Mouse (Mus musculus) hematopoietic stem cell, adult 5-6 weeks (primary cell): ENCODE results near the gene Phxr2. TPM values are rescaled to one million over a fixed set of nuclear protein-coding genes. Genes with fewer than 3 reads are reported as not detected.

ENCODE experiments used
- ATAC-seq, 2 experiments: fragments of 125-278 bp in 1 of 2; replicated peaks in 1 of 2; 2 replicates each; pipeline ENCODE4 v1.8.0; 2016 to 2017; ENCODE audit warnings: inconsistent platforms in 2 of 2, mild to moderate bottlenecking in 2 of 2, moderate number of reproducible peaks in 2 of 2, low read depth in 1 of 2, moderate TSS enrichment in 1 of 2; ENCODE audit not compliant: low FRiP score in 2 of 2, poor library complexity in 2 of 2, severe bottlenecking in 2 of 2, insufficient read depth in 1 of 2, low TSS enrichment in 1 of 2
- total RNA-seq: library from RNA; stranded (forward); fragments of 172-1452, 232-1000 nt; gene quantifications from 2 replicates; pipeline ENCODE4 v1.2.3, GENCODE M21; 2017

Phxr2 gene
- total RNA-seq, 1 experiment from 2014 or later: not detected

DNA sequence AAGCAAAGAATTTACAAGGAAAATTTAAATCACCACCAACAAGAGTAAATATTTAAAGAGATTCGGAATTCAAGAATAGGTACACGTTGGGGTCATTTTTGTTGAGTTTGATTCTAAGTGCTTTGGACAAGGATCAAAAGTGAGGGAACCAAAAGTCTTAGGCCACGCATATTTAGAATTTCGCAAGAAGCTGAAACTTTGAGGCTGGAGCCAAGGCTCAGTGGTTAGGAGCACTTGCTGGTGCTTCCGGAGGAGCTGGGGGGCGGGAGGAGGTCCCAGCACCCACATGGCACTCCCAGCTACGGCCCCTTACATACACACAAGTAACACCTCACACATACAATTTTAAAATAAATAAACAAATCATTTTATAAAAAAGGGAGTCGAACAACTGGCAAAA, 20.5 kb upstream of the Phxr2 start:
- ATAC-seq: no peak

DNA sequence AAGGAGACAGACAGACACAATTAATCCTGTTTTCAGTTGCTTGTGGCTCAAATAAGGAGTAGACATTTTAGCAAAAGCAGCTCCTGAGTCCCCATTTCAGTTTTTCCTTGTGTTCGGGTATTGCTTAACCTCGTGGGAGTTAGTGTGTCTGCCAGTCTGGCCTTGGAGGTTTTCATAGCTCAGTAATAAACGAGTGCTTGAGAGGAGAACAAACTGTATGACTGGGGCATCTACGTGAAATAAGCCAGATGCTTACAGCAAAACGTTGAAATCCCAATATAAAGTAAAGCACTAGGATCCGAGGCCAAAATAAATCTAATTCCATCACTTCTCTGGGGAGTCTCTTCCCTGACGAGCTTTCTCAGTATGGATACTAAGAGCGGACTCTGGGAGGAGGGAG, 19.5 kb upstream of the Phxr2 start:
- no peak for ATAC-seq

DNA sequence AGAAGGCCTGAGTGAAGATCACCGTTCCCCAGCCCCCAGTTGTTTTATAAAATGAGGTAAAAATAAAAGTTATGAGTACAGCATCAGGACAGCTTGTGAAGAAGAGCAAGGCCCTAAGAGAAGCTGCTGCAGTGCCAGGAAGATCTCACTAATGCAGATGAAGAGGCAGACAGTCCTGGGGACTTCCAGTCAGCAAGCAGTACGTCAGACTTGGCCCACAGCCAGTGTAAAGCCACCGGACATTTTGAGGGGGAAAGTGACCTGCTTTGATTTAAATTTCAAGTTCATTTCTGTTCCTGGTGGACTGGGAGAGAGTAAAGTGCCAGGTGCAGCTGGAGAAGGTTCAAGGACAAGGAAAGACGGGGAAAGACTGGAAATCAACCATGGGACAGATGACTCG, 10.2 kb upstream of the Phxr2 start:
- ATAC-seq: no peak

DNA sequence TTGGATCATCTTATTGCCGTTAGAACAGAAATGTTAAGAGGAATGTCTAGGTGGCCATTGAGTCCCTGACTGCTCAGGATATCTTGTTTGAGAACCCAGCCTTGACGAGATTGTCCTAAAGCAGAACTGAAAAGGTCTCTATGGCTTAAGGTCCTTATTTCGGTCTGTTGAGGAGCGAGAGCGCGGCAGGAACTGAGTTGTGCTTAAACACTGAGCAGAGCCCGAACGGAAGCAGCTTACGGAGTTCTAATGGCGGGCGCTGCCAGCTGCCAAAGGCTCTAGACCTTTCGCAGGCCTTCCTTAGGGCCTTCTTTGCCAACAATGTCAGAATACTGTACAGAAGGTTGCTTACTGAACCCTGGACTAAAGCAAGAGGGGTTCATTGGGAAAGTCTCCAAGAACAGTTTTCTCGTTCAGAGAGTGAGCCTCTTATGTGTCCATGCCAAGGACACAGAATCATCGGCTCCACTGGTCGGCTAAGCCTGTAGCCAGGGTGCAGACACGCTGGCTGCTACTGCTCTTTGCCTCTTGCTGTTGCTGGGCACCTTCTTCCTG, 7.3 kb upstream of the Phxr2 start:
- no peak for ATAC-seq

DNA sequence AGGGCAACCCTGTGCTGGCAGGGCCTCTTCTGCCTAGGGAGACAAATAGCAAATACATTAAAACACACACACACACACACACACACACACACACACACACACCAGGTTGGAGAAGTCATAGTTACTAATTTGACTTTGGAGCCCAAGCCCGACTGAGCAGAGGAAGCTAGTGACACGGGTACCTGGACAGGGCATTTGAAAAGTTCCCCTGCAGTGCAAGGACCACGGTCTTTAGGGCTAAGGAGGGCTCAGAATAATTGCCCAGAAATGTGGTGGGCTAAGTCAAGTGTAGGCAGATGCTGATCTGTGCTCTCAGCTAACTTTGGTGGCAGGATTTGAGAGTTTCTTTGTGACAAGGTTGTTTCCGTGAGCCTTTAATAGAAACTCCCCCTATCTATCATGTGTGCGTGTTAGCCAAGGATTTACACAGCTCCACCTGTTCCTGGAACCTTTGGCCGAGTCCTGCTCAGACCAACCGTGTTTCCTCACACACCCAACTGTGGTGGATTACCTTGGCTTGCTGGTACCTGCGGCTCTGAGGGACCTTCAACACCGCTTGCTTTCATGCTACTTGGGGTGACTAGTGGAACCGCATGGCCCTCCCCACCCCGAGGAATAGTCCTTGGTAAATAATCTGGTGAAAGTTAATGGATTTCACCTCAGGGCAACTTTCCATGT, 6.6 kb upstream of the Phxr2 start:
- ATAC-seq: no peak

DNA sequence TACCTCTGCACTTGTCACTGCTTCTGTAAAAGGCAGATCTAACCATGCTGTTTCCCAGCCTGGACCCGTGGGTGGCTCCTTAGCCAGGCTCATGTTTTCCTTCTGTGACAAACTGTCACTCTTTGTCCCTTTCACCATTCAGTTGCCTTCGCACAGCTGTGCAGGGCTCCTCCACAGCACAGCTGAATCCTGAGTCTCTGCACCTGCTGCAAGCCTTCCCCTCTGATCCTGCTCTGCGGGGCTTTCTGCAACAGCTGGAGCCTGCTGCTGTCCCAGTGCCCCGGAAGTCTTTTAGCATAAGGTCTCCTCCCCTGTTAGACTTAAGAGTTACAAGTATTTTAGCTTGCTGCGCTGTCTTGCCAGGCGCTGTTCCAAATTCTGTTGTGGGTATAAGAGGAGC, 6.1 kb upstream of the Phxr2 start:
- peak; percentile 4 to 17; a peak in 2 of 4 replicates for ATAC-seq

DNA sequence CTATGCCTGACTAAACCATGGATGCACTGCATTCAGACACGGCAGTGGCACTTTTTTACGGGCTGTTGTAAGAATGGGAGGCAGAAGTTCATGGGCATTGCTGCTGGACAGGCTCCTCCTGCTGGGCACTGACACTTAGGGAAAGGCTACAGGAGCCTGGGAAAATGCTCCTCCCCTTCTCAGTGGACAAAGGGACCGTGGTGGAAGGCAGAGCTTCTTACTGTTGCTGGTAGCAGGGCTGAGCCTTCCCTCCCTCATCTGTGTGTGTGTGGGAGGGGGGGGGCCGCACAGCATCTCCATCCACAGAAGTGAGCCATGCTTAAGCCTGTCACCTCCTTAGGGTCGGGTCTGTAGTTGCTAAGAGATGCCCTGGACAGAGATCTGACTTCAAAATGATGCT, 5.2 kb upstream of the Phxr2 start:
- ATAC-seq: no peak

DNA sequence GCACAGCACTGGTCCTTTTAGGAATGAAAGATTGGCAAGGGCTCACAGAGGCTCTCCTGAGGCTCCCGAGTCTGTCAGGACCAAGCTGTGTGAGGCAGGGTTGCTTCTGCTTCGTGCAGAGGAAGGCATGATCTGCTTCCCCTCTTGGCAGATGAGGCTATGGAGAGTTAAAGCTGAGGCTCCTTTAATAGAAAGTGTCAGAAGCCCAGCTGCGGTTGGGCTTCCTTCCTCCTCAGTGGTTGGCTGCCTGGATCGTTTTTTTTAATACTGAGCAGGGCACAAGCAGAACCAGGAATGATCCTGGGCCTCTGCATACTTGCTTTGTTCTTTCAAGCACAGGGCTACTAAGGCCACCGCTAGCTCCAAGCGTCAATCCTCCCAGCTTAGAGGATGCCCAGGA, 4.5 kb upstream of the Phxr2 start:
- peak; percentile 70 to 75 for ATAC-seq

DNA sequence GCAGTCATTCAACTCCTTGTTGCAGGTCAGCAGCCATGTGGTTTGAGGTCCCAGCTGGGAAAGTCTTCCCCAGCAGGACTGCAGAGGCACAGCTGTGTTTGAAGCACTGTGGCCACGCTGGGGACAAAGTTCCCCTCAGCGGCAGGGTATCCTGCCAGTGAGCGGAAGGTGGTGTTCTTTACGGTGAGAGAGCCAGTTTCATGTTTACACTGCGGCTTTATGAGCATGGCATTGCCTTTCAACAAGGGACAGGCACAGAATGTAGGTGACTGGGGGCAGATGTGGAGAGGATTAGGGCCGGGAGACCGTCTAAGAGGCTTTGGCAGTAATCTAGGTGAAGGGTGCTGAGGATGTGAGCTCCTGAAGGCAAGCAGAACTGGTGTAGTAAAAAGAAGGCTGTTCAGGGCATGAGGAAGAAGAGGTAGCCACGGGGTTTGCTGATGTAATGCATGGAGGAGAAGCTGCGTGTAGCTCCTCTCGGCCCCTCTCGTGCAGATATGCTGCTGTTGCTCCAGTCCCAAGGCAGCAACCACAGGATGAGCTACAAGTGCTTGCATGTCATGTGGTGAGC, 1.7 kb upstream of the Phxr2 start:
- ATAC-seq: peak; percentile 68 to 75

DNA sequence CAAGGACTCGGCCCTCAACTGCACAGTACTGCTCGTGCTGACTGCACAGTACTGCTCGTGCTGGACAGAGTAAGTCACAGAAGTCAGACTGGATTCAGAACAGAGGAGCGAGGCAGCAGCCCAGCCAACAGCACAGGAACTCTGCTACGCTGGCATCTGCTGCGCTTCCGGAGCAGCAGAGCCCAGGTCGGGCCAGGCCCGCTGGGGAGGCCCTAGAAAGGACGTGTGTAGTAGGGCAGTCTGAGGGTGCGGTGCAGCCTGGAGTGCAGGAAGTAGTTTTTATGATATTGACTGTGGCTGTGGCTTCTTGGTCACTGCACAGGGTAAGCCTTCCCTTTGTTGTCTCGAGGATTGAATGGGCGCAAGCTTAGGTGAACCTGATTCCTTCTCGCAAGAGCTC, 829 bp upstream of the Phxr2 start:
- peak; percentile 70 to 73 for ATAC-seq

DNA sequence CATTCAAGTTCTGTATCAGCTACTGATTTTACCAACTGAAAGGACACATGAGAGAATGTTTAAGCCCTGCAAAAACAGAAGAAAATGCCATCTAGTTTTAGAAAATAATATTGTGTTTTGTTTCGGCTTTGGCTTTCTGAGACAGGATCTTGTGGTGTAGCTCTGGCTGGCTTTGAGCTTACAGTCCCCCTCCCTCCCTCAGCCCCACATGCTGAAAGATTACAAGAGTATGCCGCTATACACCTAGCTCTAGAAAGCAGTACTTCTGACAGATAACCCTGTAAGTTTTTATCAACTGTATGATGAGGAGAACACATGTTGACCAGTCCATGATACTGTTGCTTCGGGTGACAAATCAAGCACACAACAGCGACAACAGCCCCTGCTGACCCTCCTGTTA, 6.7 kb downstream of the Phxr2 start:
- no peak for ATAC-seq

DNA sequence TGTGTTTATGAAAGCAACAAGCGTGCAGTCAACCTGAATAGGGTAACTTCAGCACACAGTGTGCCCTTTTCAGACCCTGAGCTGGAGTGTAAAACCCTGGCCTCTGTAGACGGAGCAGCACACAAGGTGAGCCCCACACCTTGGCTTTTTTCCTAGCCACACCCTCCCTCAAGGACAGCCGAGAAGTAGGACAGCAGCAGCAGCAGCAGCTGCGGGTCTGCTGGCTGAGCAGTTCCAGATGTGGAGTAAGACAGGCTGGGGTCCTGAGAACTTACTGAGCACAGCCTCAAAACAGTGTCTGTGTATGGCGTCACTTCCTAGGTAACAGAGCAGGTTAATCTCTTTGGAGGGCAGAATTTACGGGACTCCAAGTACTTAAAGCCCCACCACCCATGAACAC, 7.4 kb downstream of the Phxr2 start:
- ATAC-seq: no peak

DNA sequence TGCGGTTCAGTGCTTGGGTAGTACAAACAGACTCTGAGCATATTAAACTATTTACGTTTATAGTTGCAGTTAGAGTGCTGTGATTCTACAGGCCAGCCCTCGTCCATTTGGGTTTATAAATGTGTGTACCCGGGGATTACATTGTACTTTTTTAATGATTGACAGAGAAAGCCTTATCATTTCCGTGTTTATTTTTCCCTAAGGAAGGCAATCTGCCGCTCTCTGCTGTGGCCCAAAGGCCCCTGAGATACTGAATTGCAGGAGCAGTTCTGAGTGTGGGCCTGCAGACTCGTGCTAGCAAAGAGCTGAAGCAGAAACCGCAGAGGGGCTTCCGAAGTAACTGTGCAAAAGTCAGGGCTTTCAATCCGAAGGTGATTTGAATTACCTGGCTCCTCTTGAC, 8.2 kb downstream of the Phxr2 start:
- ATAC-seq: no peak

DNA sequence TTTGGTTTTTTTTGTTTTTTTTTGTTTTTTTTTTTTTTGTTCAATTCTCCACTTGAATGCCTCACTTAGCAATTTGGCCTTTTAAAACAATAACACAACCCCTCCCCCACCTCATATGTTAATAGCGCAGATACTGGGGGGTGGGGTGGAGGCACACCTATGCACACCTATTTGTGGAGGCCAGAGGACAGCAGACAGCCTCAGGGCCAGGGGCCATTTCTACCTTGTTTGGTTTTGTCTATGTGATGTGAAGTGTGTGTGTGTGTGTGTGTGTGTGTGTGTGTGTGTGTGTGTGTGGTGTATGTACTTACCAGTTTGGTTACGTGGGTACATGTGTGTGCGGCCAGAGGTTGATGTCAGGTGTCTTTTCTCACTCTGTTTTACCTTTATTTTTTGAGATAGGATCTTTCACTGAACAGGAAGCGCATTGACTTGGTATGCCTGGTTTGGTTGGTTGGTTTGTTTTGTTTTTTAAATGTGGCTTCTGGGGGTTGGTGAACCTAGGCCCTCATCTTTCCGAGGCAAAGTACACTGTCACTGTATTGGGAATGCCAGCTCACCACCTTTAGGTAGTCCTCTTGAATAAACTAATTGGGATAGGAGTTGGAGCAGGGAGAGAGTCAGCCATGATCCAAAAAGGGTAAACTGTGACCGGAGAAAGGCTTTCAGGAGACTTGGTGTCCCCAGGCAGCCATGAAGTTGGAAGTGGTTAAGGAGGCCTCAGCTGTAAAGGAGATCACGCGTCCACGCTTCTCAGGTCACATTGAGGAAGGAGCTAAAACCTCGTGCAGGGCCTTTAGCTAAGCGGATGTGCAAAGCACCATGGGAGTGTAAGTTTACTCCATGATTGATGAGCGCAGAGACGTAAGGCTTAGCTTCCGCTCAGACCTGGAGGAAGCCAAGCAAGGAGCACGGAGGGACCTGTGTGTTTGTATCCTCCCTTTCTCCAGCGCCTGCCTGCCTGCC, 9.2 kb downstream of the Phxr2 start:
- no peak for ATAC-seq

DNA sequence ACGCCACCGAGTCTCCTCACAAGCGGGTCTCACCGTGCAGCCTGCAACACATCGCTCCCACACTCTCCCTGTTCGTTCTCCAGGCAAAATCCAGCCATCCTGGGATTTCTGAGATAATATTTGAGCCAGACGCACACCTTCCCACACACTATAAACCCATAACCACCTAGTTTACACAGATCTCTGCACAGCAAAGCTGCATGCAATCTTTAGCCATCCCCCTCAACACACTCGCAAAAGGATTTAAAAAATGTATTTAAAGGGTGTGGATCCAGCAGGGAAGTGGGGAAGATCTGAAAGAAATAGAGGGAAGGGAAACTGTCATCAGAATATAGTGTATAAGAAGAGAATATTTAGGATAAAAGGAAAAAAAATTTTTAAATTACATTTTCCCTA, 9.9 kb downstream of the Phxr2 start:
- ATAC-seq: no peak

DNA sequence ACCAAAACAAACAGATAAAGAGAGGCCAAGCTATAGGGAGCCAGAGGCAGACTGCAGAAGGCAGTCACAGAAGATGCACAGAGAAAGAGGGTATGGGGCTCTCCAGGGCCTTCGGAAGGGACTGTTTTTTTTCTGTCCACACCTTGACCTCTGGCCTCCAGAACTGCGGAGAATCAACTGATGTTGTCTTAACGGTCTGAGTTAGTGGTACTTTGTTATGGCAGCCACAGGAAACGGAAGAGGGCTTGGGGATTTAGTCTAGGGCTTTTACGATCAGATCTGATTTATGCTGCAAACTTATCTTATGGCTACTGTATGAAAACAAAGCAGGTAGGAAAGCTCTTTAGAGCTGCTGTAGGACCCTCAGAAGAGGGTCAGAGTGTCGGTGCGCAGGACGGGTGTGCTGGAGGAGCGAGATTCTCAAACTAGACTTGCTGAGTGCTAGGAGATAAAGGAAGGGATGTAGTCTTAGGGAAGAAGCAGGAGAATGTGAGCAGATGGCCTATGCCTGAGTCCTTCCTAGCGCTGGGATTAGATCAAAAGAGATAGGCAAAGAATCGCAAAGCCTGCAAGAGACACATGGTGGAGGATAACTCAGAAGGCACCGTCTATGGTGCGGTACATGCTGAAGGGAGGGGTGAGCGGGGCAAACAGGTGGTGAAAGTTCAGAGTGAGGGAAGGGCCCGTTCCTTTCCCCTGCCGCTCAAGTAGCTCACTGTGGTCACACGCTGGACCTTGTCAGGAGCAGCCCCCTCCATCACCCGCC, 10.5 kb downstream of the Phxr2 start:
- no peak for ATAC-seq

DNA sequence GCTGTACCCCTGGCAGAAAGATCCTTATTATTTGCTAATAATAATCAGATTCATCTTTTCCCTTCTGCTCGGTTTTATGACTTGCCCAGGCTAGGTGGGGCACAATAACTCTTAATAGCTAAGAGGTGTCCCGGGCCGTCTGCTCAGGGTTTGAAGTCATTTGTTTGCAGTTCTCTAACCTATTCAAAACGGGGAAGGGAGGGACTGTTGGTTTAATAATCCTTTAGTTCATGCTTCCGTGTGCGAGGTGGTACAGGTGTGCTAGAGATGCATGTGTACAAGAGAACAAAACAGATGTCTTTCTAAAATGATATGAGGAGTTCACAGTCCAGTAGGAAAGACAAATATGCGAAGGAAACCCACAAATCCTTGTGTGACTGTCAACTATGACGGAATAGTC, 11.8 kb downstream of the Phxr2 start:
- no peak for ATAC-seq
